Mouse (Mus musculus): ENCODE data around the gene Ripor2. TPM values are rescaled to one million over a fixed set of nuclear protein-coding genes. Genes with fewer than 3 reads are reported as not detected.

Ripor2 gene
- polyA plus RNA-seq, 1 experiment from 2014 or later: 34.0 TPM

DNA sequence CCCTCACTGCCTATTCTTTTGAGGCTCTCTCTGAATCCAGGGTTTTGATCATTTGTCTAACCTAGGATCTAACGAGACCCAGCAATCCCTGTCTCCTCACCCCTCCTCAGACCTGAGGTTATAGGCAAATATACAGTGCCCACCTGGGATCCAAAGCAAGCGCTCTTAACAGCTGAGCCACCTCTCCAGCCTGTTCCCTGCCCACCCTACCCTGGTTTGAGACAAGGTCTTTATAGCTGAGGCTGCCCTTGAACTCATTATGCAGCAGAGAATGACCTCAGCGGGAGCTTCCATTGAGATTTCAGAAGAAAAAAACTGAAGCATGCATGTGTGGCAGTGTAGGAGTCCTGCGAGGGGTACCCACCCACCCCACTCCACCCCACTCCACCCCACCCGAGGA, 152.5 kb downstream of the Ripor2 start:
- Histone ChIP-seq H3K4me3 (no peak overlapping the region), H3K4me1 (no peaks in the 10 kb centered on the region), H3K36me3 (replicated peaks) (peaks cover 6% of the 10 kb centered on the region; the same call in 1 of the 2 replicates), H3K9ac (no peak overlapping the region), H3K4me2 (no peak overlapping the region), H3K27ac (no peak overlapping the region), H3K9me3 (no peaks in the 10 kb centered on the region), H3K27me3 (replicated peaks) (no peaks in the 10 kb centered on the region)
- ATAC-seq (replicated peaks): no peak
- WGBS: 88% methylated on average over 5 of the region's 5 CpGs

- Histone ChIP-seq H3K36me3 (replicated peaks) (peaks cover 6% of the 10 kb centered on the region; the same call in 1 of the 2 replicates), H3K9ac (no peak overlapping the region), H3K27ac (no peak overlapping the region), H3K4me3 (no peak overlapping the region), H3K27me3 (replicated peaks) (no peaks in the 10 kb centered on the region), H3K4me1 (no peaks in the 10 kb centered on the region), H3K9me3 (no peaks in the 10 kb centered on the region), H3K4me2 (no peak overlapping the region)
- WGBS: 92% methylated on average over 6 of the region's 6 CpGs
- ATAC-seq (replicated peaks): no peak
These were observed 153.7 kb downstream of the Ripor2 start for GRCm38 (mm10) chr13:24735608-24736131.

- Histone ChIP-seq H3K4me2 (no peak within 1 kb of the TSS), H3K27ac (no peak within 1 kb of the TSS), H3K4me3 (no peak within 1 kb of the TSS), H3K27me3 (replicated peaks) (no peaks in the 10 kb centered on the region), H3K36me3 (replicated peaks) (no peaks in the 10 kb centered on the region), H3K9me3 (no peaks in the 10 kb centered on the region), H3K9ac (no peak within 1 kb of the TSS), H3K4me1 (no peaks in the 10 kb centered on the region)
- 87% methylated on average over 10 of the region's 10 CpGs for WGBS
- ATAC-seq (replicated peaks): no peak
These were observed 159.0 kb downstream of the Ripor2 start, which contains the start of gene Armh2 for GRCm38 (mm10) chr13:24741028-24741427. Gene Armh2 (plus strand): TSS chr13:24741232.

DNA sequence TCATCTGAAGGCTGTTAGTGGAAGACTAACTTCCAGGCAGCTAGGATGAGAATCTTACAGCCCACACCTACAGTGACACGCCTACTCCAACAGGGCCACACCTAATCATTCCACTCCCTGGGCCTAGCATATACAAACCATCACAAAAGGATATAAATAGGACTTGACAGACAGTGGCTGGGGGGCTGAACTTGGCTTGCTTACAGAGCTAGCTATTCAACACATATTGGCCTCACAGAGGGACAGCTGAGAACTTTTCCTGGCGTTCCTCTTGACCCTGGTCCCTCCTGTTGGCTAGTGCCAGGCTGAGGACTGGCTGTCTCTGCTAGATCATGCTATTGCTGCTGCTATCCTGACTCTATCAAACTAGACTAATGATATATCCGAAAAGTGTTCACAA, 165.8 kb downstream of the Ripor2 start:
- Histone ChIP-seq H3K4me1 (no peaks in the 10 kb centered on the region), H3K36me3 (replicated peaks) (no peaks in the 10 kb centered on the region), H3K9ac (no peak overlapping the region), H3K9me3 (no peaks in the 10 kb centered on the region), H3K27ac (no peak overlapping the region), H3K27me3 (replicated peaks) (no peaks in the 10 kb centered on the region), H3K4me3 (no peak overlapping the region), H3K4me2 (no peak overlapping the region)
- ATAC-seq (replicated peaks): no peak
- 87% methylated on average over 3 of the region's 3 CpGs for WGBS

GRCm38 (mm10) chr13:24750807-24751206, 168.8 kb downstream of the Ripor2 start:
- no peak overlapping the region for H3K4me2 ChIP-seq
- H3K9me3 ChIP-seq: no peaks in the 10 kb centered on the region
- H3K4me3 ChIP-seq: no peak overlapping the region
- H3K4me1 ChIP-seq: no peaks in the 10 kb centered on the region
- H3K9ac ChIP-seq: no peak overlapping the region
- no peak for ATAC-seq (replicated peaks)
- no peak overlapping the region for H3K27ac ChIP-seq
- no peaks in the 10 kb centered on the region for H3K36me3 ChIP-seq (replicated peaks)
- WGBS: 93% methylated on average over 8 of the region's 8 CpGs
- H3K27me3 ChIP-seq (replicated peaks): no peaks in the 10 kb centered on the region

- Histone ChIP-seq H3K4me1 (no peaks in the 10 kb centered on the region), H3K27ac (no peak overlapping the region), H3K9ac (no peak overlapping the region), H3K4me3 (no peak overlapping the region), H3K4me2 (no peak overlapping the region), H3K27me3 (replicated peaks) (no peaks in the 10 kb centered on the region), H3K9me3 (no peaks in the 10 kb centered on the region), H3K36me3 (replicated peaks) (no peaks in the 10 kb centered on the region)
- WGBS: 88% methylated on average over 8 of the region's 8 CpGs
- ATAC-seq (replicated peaks): no peak
These were observed 169.4 kb downstream of the Ripor2 start for GRCm38 (mm10) chr13:24751396-24751795.

GRCm38 (mm10) chr13:24756756-24757155, 174.8 kb downstream of the Ripor2 start:
- WGBS: 95% methylated on average over 3 of the region's 3 CpGs
- no peak overlapping the region for H3K4me3 ChIP-seq

DNA sequence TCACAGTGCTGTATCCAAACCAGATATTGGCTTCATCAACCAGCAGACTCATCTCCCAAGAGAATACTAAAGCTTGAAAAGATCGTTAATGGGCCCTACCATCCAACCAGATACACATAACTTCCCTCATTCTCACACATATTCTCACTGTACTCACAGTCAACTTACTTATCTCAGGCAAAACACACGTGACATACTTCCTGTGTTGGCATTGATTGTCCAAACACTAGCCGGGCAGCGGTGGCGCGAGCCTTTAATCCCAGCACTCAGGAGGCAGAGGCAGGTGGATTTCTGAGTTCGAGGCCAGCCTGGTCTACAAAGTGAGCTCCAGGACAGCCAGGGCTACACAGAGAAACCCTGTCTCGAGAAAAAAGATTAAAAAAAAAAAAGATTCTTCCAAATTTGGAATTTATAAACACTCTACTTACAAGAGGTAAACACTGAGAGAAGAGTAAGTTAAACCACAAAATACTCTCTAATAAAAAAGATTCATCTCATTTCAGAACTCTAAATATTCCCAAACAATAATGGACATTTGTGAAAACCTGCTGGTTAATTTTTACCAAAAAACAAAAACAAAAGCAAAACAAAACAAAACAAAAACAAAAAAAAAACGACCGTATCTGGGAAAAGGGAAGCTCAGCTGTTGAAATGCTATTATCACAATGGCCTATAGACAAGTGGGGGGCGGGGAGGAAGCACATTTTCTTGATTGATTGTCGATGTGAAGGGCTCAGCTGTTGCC, 176.0 kb downstream of the Ripor2 start:
- Histone ChIP-seq H3K27me3 (replicated peaks) (no peaks in the 10 kb centered on the region), H3K4me2 (no peak overlapping the region), H3K4me1 (peaks cover 5% of the 10 kb centered on the region), H3K4me3 (no peak overlapping the region), H3K9me3 (no peaks in the 10 kb centered on the region), H3K9ac (no peak overlapping the region), H3K27ac (no peak overlapping the region), H3K36me3 (replicated peaks) (no peaks in the 10 kb centered on the region)
- 91% methylated on average over 12 of the region's 12 CpGs for WGBS
- no peak for ATAC-seq (replicated peaks)

More at GRCm38 (mm10) chr13:24756756-24757155, 174.8 kb downstream of the Ripor2 start:
- ATAC-seq (replicated peaks): no peak
- Histone ChIP-seq H3K9ac (no peak overlapping the region), H3K4me1 (peaks cover 5% of the 10 kb centered on the region), H3K27me3 (replicated peaks) (no peaks in the 10 kb centered on the region), H3K4me2 (no peak overlapping the region), H3K36me3 (replicated peaks) (no peaks in the 10 kb centered on the region), H3K9me3 (no peaks in the 10 kb centered on the region), H3K27ac (no peak overlapping the region)

- H3K4me1 ChIP-seq: peaks cover 5% of the 10 kb centered on the region
- ATAC-seq (replicated peaks): no peak
- no peak overlapping the region for H3K27ac ChIP-seq
These were observed 177.5 kb downstream of the Ripor2 start for GRCm38 (mm10) chr13:24759451-24759850.

GRCm38 (mm10) chr13:24760351-24760870, 178.4 kb downstream of the Ripor2 start:
- 68% methylated on average over 5 of the region's 5 CpGs for WGBS
- Histone ChIP-seq H3K27ac (no peak overlapping the region), H3K4me2 (peak overlapping the region; percentile 63; the same call in 1 of the 2 replicates), H3K4me1 (peaks cover 5% of the 10 kb centered on the region), H3K9ac (no peak overlapping the region), H3K36me3 (replicated peaks) (no peaks in the 10 kb centered on the region), H3K9me3 (no peaks in the 10 kb centered on the region), H3K4me3 (0 out of 2 replicates have a peak overlapping the region, but pooled peaks have one; percentile 88), H3K27me3 (replicated peaks) (no peaks in the 10 kb centered on the region)
- no peak for ATAC-seq (replicated peaks)

More at GRCm38 (mm10) chr13:24759451-24759850, 177.5 kb downstream of the Ripor2 start:
- Histone ChIP-seq H3K9me3 (no peaks in the 10 kb centered on the region), H3K4me3 (no peak overlapping the region), H3K9ac (no peak overlapping the region), H3K36me3 (replicated peaks) (no peaks in the 10 kb centered on the region), H3K4me2 (no peak overlapping the region), H3K27me3 (replicated peaks) (no peaks in the 10 kb centered on the region)
- WGBS: 94% methylated on average over 10 of the region's 10 CpGs

DNA sequence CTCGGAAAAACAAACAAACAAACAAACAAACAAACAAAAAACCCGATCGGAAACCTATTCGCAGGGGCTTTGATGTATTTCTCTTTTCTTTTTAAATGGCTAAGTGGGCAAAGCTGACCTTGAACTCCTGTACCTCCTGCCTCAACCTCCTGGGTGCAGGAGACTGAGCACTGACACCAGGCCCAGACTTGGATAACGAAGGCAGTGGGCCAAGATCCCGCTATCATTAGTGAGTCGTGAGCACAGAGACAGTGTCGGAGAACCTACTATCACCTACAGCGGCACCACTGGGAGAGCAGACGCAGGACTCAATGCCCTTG, 179.1 kb downstream of the Ripor2 start:
- Histone ChIP-seq H3K4me1 (peaks cover 5% of the 10 kb centered on the region), H3K4me3 (peak overlapping the region; percentile 88), H3K9ac (0 out of 2 replicates have a peak overlapping the region, but pooled peaks have one; percentile 21), H3K4me2 (peak overlapping the region; percentile 63), H3K9me3 (no peaks in the 10 kb centered on the region), H3K27me3 (replicated peaks) (no peaks in the 10 kb centered on the region), H3K27ac (no peak overlapping the region), H3K36me3 (replicated peaks) (no peaks in the 10 kb centered on the region)
- WGBS: 7% methylated on average over 10 of the region's 10 CpGs
- no peak for ATAC-seq (replicated peaks)

DNA sequence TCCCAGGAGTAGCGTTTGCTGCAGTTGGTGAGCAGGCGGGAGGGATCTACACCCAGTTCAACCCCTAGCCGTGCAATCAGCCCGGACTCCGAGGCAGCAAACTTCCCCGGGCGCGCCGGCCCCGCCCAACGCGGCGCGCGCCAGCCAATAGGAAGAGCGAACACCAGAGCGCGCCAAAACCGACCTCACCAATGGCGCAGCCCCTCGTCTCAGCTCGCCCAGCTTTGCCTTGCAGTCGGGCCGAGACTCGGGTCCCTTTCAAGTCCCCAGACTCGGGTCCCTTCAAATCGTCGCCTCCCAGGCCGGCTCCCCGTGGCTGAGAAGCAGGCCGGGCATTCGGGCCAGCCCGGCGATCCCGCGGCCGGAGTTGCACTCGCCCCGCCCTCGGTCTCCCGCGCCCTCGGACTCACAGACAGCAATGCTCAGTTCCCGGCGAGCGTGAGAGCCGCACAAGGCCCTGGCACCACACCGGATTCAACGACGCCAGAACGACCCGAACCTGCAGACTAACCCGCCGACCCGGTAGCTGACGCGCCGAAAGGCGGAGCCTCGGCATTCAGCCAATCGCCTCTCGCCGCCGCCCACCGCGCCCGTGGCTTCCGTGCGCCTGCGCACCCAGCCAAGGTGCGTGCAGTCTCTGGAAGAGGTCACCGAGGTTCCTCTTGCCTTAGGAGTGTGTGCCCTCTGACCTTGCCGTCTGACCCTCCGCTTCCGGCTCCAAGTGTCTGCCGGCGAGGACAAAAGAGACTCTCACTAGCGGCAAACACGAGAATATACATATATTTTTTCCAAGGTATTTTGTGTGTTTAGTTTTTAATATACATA, 179.6 kb downstream of the Ripor2 start, which contains the start of gene Gmnn:
Gmnn (minus strand) TSS at position 521 of the 825 bp plus-strand sequence.
- H3K27me3 ChIP-seq (replicated peaks): no peaks in the 10 kb centered on the region
- H3K9me3 ChIP-seq: no peaks in the 10 kb centered on the region
- peak; percentile 98 for ATAC-seq (replicated peaks)
- H3K4me3 ChIP-seq: peak within 1 kb of the TSS; percentile 88
- peak within 1 kb of the TSS; percentile 65 for H3K27ac ChIP-seq
- peaks cover 5% of the 10 kb centered on the region for H3K4me1 ChIP-seq
- peak within 1 kb of the TSS; percentile 63 for H3K4me2 ChIP-seq
- H3K36me3 ChIP-seq (replicated peaks): no peaks in the 10 kb centered on the region
- peak within 1 kb of the TSS; percentile 52 for H3K9ac ChIP-seq
- WGBS: under 1% methylated on average over 78 of the region's 79 CpGs

Data from midbrain, embryonic 15.5 days (tissue).